Mouse (Mus musculus) heart, adult 10 weeks (tissue): ENCODE measurements around the gene Hist1h3e. TPM values are rescaled to one million over a fixed set of nuclear protein-coding genes. Genes with fewer than 3 reads are reported as not detected.

ENCODE experiments used
- polyA plus RNA-seq: library from polyadenylated mRNA; stranded (reverse); fragments of 350-450 nt; fragmentation: Illumina TruSeq; extraction: RNeasy Lipid Tissue Mini Kit (QIAGEN cat#74804); gene quantifications from one replicate; pipeline ENCODE4 v1.2.3, GENCODE M21; 2014; ENCODE audit warnings: low read depth, low replicate concordance

Gene Hist1h3e
- polyA plus RNA-seq, 1 experiment from 2014 or later, result not detected

Other genes starting within 250 kb of the Hist1h3e start
- gene Zfp322a, start 193.2 kb downstream of the Hist1h3e start, polyA plus RNA-seq, result 16.7 TPM
- 4.1 TPM for gene Abt1, start 138.5 kb downstream of the Hist1h3e start, polyA plus RNA-seq
- not detected for gene Btn1a1, start 96.5 kb downstream of the Hist1h3e start, polyA plus RNA-seq
- gene Btn2a2, start 73.5 kb downstream of the Hist1h3e start, polyA plus RNA-seq, result not detected
- 46.3 TPM for gene Hist1h4h, start 31.3 kb downstream of the Hist1h3e start, polyA plus RNA-seq
- 2.5 TPM for gene Hist1h2af, start 28.5 kb downstream of the Hist1h3e start, polyA plus RNA-seq
- gene Hist1h3g, start 26.9 kb downstream of the Hist1h3e start, polyA plus RNA-seq, result not detected
- gene Hist1h2bh, start 19.0 kb downstream of the Hist1h3e start, polyA plus RNA-seq, result 0.89 TPM
- 0.68 TPM for gene Hist1h3f, start 18.3 kb downstream of the Hist1h3e start, polyA plus RNA-seq
- not detected for gene Hist1h4f, start 10.7 kb downstream of the Hist1h3e start, polyA plus RNA-seq
- gene Hist1h1d, start 9.1 kb downstream of the Hist1h3e start, polyA plus RNA-seq, result 0.21 TPM
- gene Hist1h2ae, start 8.9 kb upstream of the Hist1h3e start, polyA plus RNA-seq, result not detected
- not detected for gene Hist1h2bg, start 9.0 kb upstream of the Hist1h3e start, polyA plus RNA-seq
- not detected for gene Hist1h2bf, start 11.8 kb upstream of the Hist1h3e start, polyA plus RNA-seq
- not detected for gene Hist1h2ad, start 12.0 kb upstream of the Hist1h3e start, polyA plus RNA-seq
- 0.76 TPM for gene Hist1h3d, start 13.4 kb upstream of the Hist1h3e start, polyA plus RNA-seq
- not detected for gene Hist1h4d, start 19.2 kb upstream of the Hist1h3e start, polyA plus RNA-seq
- 8.1 TPM for gene Hist1h2be, start 58.8 kb upstream of the Hist1h3e start, polyA plus RNA-seq
- gene Hist1h1e, start 60.2 kb upstream of the Hist1h3e start, polyA plus RNA-seq, result 3.8 TPM
- 1.0 TPM for gene Hist1h2ac, start 121.6 kb upstream of the Hist1h3e start, polyA plus RNA-seq
- gene Hist1h2bc, start 121.8 kb upstream of the Hist1h3e start, polyA plus RNA-seq, result 121 TPM
- gene Hist1h1t, start 133.4 kb upstream of the Hist1h3e start, polyA plus RNA-seq, result not detected
- gene Hist1h4c, start 136.1 kb upstream of the Hist1h3e start, polyA plus RNA-seq, result not detected
- gene Hfe, start 148.5 kb upstream of the Hist1h3e start, polyA plus RNA-seq, result 35.3 TPM
- gene Hist1h1c, start 176.4 kb upstream of the Hist1h3e start, polyA plus RNA-seq, result 171 TPM
- not detected for gene Hist1h3c, start 183.2 kb upstream of the Hist1h3e start, polyA plus RNA-seq
- gene Hist1h2bb, start 184.4 kb upstream of the Hist1h3e start, polyA plus RNA-seq, result not detected
- gene Hist1h2ab, start 188.8 kb upstream of the Hist1h3e start, polyA plus RNA-seq, result not detected
- gene Hist1h3b, start 189.9 kb upstream of the Hist1h3e start, polyA plus RNA-seq, result not detected
- not detected for gene Hist1h4b, start 194.6 kb upstream of the Hist1h3e start, polyA plus RNA-seq
- not detected for gene Hist1h4a, start 198.9 kb upstream of the Hist1h3e start, polyA plus RNA-seq
- not detected for gene Hist1h3a, start 200.0 kb upstream of the Hist1h3e start, polyA plus RNA-seq
- gene Hist1h1a, start 201.3 kb upstream of the Hist1h3e start, polyA plus RNA-seq, result not detected
- gene Trim38, start 207.5 kb upstream of the Hist1h3e start, polyA plus RNA-seq, result 0.31 TPM
- not detected for gene Slc17a2, start 244.6 kb upstream of the Hist1h3e start, polyA plus RNA-seq